Mouse (Mus musculus): ENCODE measurements around the gene Snx8. TPM values are rescaled to one million over a fixed set of nuclear protein-coding genes. Genes with fewer than 3 reads are reported as not detected.

The Snx8 gene
- total RNA-seq, 2 experiments from 2014 or later: 9.0 to 9.8 TPM

- no peak for DNase-seq
- intact Hi-C loops (cut with DNase I; ENCODE audit: low total_unique reads): no loop called here
Observed at GRCm38 (mm10) chr5:140306016-140306415, 83.0 kb downstream of the Snx8 start.

- intact Hi-C loops (cut with DNase I; ENCODE audit: low total_unique reads): loop anchor here (10.0 kb wide), 1 partner anchor 253 kb away; no protein-coding TSS in a partner anchor
- no peak for DNase-seq
Observed at GRCm38 (mm10) chr5:140298291-140298690, 90.8 kb downstream of the Snx8 start.

DNA sequence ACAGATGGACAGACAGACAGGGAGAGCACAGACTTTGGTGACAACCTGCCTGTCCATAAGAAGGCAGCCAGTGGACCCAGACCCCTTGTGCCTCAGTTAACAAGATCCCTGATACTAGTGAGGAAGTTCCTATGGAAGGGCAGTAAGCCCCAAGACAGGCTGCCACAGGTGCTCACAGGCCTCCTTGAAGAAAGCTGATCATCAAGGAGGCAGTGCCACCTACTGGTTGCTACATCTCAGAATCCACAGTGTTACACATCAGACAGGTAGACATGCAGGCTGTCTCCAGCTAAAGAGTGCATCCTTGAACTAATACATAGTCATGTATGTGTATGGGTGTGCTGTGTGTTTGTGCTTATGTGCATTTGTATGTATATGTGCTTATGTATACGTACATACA is 96.9 kb downstream of the Snx8 start:
- intact Hi-C loops (cut with DNase I; ENCODE audit: low total_unique reads): loop anchor here (5.0 to 10.0 kb wide), 3 partner anchors 95 to 455 kb away; no protein-coding TSS in a partner anchor
- DNase-seq: peak; percentile 36

Small RNAs within 50 kb of the gene (microRNA-seq; reads per million reads assigned to microRNA genes)
- 0.32 to 1.5 reads per million in 2 experiments for gene Mir7038

Other genes with a start within 250 kb of the Snx8 start
- 10 to 100 TPM in 1 of 2 experiments, 1 to 10 TPM in 1; 9.5 to 10.2 TPM for gene Mad1l1, start 67.7 kb downstream of the Snx8 start, total RNA-seq (2021)
- gene Nudt1, start 67.6 kb downstream of the Snx8 start, total RNA-seq (2021): 1 to 10 TPM; 8.3 to 8.8 TPM
- 1 to 10 TPM; 6.9 to 7.2 TPM for gene Mrm2, start 57.4 kb downstream of the Snx8 start, total RNA-seq (2021)
- gene Eif3b, start 30.1 kb upstream of the Snx8 start, total RNA-seq (2021): 10 to 100 TPM; 81.7 to 88.9 TPM
- gene Gm4869, start 56.4 kb upstream of the Snx8 start, total RNA-seq (2021): not detected
- gene Chst12, start 116.3 kb upstream of the Snx8 start, total RNA-seq (2021): 10 to 100 TPM in 1 of 2 experiments, 1 to 10 TPM in 1; 9.7 to 10.6 TPM
- gene Grifin, start 175.8 kb upstream of the Snx8 start, total RNA-seq (2021): not detected
- gene Lfng, start 218.1 kb upstream of the Snx8 start, total RNA-seq (2021): 1 to 10 TPM; 5.6 to 9.8 TPM

Data from gastrocnemius, postnatal 14 days (tissue).